Mouse (Mus musculus): ENCODE data around the gene Mgat4d.
"Not testable (repeated sequence)": the region's sequence is repeated elsewhere in the genome, so short reads cannot be mapped to it uniquely, and the experiment has no call there.

Mgat4d gene

DNA sequence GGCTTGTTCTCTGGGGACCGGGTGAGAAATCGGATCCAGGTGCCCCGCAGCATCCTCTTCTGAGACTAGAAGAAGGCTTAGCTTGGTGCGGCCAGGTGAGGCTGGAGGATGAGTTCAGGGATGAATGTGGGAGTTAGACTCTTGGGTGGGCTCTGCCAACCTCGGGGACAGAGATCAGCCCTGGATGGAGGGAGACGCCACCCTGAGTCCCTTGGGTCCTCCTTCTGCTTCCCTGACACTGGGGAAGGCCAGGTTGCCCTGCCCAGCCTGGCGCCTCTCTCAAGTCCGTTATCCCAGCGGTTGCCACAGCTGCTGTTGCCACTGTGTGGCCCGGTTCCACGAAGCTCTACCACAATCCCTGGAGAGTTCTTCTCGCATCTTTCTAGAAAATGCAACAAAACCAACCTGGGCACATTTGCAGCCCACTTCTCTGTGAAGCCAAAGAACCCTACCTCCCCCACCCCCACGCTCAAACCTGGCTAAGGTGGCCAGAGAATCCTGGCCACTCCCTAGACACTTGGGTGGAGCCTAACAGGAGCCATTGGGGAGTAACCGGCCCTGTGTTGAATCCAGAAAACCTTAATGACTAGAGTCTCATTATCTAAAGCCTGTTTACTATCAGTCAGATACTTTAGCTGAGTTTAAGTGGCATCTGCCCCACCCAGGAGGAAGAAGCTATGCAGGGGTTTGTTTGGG lies 41.9 kb downstream of the Mgat4d start:
- DNase-seq (ENCODE audit: low spot score in 2 of 2): no peak

DNA sequence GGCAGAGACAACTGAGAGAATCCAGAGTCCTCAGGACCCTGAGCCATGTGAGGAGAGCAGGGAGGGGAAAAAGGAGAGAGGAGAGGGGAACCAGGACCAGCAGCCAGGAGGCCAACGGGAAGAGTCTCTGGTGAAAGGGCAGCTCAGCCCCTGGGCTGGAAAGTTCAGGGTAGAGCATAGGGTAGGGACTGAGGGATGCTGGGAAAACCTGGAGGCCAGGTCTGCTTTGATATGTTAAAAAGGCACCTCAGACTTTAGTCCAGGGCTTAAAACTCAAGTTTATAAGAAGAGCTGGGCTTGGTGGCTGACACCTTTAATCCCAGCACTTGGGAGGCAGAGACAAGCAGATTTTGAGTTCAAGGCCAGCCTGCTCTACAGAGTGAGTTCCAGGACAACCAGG lies 44.2 kb downstream of the Mgat4d start:
- no peak for DNase-seq (ENCODE audit: low spot score in 2 of 2)

DNA sequence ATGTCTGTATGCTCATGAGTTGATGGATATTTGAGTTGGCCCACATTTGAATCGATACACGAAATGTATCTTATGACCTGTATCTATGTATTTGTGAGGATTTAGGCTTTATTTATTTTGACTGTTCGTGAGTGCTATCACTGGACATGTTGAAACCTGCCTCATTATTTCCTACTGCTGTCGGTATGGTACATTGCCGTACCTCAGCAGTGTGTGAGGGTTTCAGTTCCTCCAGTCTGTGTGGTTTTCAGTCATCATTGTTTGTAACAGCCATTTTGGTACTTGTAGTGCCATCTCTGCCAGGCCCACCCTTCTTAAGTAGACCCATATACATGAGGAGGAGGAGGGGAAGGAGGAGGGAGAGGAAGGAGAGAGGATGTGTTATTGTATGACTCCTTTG lies 46.1 kb downstream of the Mgat4d start:
- no peak for DNase-seq (ENCODE audit: low spot score in 2 of 2)

DNA sequence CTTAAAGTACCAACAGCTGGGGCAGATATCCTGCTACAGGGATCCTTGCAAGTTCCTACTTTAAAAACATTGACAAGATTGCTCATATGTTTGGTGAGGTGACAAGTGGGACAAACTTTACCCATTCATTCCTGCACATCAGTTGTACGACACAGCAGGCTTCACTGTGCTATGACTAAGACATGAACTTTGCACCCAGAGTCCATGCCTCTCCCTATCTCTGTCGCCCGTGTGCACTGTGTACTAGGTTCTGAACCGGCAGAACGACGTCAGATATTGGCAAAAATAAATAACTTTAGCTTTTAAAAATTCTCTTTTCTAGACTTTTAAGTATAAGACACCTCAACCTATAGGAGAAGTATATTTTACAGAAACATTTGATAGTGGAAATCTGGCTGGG lies 48.4 kb downstream of the Mgat4d start:
- DNase-seq (ENCODE audit: low spot score in 2 of 2): no peak

- no peak for DNase-seq (ENCODE audit: low spot score in 2 of 2)
Measured at GRCm38 (mm10) chr8:83397726-83398125, 49.5 kb downstream of the Mgat4d start.

DNA sequence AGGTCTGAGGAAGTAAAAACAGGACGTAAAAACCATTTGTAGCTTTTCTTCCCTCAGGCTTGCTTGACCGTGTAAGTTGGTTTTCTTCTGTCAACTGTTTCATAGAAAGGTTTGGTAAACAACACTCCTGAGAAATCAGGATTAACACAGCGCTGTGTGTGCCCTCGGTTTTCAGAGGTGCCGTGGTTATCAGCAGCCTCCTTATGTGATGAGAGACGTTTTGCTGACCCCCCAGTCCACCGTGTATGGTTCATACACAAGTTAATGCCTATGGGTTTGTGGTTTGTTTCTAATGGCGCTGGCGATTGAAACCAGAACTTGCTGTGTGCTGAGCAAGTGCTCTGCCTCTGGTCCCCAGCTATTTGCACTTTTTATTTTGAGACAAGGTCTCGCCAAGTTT lies 57.3 kb downstream of the Mgat4d start:
- DNase-seq (ENCODE audit: low spot score in 2 of 2): no peak

DNA sequence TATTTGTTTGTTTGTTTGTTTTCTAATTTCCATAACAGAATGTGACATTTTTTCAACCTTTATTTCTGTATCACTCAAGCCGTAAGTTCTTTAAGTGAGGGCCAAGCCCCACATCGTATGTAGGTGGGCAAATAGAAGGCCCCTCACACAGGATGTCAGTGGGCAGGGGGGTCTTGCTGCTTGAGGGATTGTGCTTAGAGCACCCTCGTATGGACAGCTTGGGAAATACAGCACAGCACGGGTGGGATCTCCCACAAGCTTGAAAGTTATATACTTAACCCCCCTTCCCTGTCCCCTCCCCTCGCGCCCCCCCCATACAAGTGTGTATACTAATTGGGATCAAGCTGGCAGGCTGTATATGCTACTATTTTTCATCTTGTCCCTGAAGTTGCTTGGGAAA lies 58.6 kb downstream of the Mgat4d start:
- DNase-seq (ENCODE audit: low spot score in 2 of 2): no peak

DNA sequence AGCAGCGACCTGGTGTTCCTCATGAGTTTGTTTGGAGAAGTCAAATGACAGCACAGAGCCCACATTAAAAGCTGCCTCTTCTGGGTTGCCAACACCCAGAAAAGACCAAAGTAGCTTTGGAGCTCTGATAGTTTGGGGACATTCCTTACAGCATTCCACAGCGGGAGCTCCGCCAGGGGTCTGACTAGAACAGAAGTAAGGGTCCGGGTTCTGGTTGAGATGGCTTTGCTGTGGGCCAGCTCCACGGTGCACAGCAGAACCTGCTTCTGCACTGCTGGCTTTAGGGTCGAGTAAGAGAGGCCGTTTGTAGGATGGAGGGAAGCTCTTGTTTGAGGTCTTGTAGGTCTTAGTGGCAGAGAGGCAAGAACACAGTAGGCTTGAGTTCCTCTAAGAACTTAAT lies 60.2 kb downstream of the Mgat4d start:
- DNase-seq (ENCODE audit: low spot score in 2 of 2): no peak

- DNase-seq (ENCODE audit: low spot score in 2 of 2): no peak
Measured at GRCm38 (mm10) chr8:83416878-83417277, 68.6 kb downstream of the Mgat4d start.

- DNase-seq (ENCODE audit: low spot score in 2 of 2): no peak
Measured at GRCm38 (mm10) chr8:83417970-83418369, 69.7 kb downstream of the Mgat4d start.

DNA sequence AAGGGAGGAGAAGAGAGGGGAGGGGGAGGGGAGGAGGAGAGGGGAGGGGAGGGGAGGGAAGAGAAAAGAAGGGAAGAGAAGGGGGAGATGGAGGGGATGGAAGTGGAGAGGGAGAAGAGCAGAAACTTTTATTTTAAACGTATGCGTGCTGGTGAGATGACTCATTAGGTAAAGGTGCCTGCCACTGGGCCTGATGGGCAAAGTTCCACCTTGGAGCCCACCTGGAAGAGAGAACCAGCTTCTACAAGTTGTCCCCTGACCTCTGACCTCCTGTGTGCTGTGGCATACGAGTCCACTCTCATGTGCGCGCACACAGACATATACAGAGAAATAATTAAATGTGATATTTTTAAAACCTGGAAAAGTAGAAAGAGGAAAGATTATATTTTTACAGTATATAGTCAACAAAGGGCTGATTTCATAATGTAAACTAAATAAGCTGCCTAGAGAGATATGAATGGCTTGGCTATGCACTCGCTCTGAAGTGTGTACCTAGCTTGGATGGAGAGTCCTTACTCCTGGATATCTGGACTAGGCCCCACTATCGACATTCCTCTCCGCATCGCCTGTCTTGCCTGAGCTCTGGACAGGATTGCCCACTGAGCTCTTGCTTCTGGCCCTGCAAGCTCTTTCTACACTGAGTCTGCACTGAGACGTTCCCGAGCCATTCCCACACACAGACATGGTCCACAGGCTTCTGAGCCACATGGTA lies 70.7 kb downstream of the Mgat4d start:
- no peak for DNase-seq (ENCODE audit: low spot score in 2 of 2)

DNA sequence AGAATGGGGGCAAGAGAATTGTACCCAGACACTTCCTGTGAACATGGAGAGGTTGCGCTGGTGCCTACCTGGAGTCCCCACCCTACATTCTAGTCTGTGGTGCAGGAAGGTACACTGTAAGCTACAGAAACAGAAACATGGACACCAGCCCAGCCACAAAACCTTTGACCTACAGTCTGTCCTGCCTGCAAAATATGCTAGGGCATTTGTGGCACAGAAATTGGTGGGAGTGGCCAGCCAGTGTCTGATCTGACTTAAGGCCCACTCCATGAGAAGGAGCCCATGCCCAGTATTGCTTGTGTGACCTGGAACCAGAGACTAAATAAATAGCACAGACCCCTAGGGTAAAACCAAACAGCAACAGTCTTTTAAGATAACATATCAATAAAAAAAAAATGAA lies 73.1 kb downstream of the Mgat4d start:
- DNase-seq (ENCODE audit: low spot score in 2 of 2): no peak

GRCm38 (mm10) chr8:83423032-83423825 lies 75.0 kb downstream of the Mgat4d start:
- no peak for DNase-seq (ENCODE audit: low spot score in 2 of 2)

- no peak for DNase-seq (ENCODE audit: low spot score in 2 of 2)
Measured at GRCm38 (mm10) chr8:83425202-83425601, 76.9 kb downstream of the Mgat4d start.

- no peak for DNase-seq (ENCODE audit: low spot score in 2 of 2)
Measured at GRCm38 (mm10) chr8:83426104-83426759, 78.0 kb downstream of the Mgat4d start.

DNA sequence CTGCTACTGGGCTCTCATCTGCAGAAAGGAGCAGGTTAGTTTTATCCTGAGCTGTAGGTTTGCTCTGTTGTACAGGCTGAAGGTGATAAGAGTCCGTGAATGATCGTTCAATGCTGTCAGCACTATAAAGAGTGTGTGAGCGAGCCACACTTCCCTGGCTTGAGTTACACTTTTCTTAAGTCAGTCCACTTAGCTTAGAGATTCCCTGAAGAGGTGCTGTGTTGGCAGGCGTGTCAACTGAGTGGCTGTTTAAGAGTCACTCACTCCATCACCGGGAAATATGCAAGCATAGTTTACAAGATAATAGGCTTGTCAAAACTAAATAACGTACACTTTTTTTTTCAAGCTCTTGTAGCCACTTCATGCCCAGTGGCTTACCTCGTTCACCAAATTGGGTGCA lies 78.7 kb downstream of the Mgat4d start:
- DNase-seq (ENCODE audit: low spot score in 2 of 2): no peak

DNA sequence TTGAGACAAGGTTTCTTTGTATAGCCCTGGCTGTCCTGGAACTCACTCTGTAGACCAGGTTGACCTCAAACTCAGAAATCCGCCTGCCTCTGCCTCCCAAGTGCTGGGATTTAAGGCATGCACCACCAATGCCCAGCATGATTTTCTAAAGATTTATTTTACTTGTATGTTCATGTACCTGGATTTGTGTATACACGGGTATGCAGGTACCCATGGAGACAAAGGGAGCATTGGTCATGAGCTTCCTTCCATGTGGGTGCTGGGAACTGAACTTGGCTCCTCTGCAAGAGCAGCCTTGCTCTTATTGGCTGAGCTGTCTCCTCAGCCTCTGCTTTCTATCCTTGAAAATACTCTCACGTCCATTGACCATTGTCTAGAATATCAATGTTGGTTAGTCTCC lies 80.3 kb downstream of the Mgat4d start:
- DNase-seq (ENCODE audit: low spot score in 2 of 2): not testable (repeated sequence)

DNA sequence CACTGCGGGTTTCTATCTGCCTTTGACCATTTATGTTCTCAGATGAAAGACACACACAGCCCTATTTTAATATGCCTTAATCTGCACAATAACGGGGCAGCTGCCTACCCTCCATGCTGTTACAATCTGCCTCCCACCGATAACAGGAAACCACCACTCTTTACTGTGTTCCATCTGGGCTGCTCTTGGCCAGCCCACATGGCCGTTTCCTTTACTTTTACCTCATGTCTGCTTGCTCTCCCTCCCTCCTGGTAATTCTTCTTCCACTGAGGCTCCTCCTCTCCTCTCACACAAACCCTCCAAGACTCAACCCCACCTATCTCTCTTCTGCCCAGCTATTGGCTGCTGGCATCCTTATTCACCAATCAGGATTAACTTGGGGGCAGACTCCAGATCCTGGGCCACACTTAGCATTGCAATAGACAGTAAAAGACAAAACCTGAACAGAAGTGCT lies 80.8 kb downstream of the Mgat4d start:
- DNase-seq (ENCODE audit: low spot score in 2 of 2): no peak

Measured in right cerebral cortex, postnatal 36 days (tissue).